Mouse (Mus musculus) gastrocnemius, adult 2 months (tissue): ENCODE results near the gene 1110008P14Rik. TPM values are rescaled to one million over a fixed set of nuclear protein-coding genes. Genes with fewer than 3 reads are reported as not detected.

Source experiments
- DNase-seq: peaks from one replicate; pipeline ENCODE4 v3.0.0; 2022
- H3K27ac ChIP-seq: fragments of 200-600 bp; 2 replicates; pipeline ENCODE4 v1.8.1; 2022; ENCODE audit warnings: mild to moderate bottlenecking
- H3K4me3 ChIP-seq: fragments of 200-600 bp; 2 replicates; pipeline ENCODE4 v1.8.1; 2022; ENCODE audit warnings: mild to moderate bottlenecking, moderate library complexity
- CTCF ChIP-seq: fragments of 200-600 bp; IDR thresholded peaks from 2 replicates; pipeline ENCODE4 v1.8.1; 2022; ENCODE audit warnings: antibody characterized with exemption, mild to moderate bottlenecking, moderate library complexity
- intact Hi-C: fragments of 180-260 bp; cut with DNase I; formaldehyde crosslinking; loops from one replicate; pipeline ENCODE4 v1.15.1; 2025
- total RNA-seq, 2 experiments: library from RNA; stranded (reverse); gene quantifications; 2 replicates each; pipeline ENCODE4 v1.2.3; 2021

The 1110008P14Rik gene
- total RNA-seq, 2 experiments from 2014 or later: 34.3 to 43.2 TPM

DNA sequence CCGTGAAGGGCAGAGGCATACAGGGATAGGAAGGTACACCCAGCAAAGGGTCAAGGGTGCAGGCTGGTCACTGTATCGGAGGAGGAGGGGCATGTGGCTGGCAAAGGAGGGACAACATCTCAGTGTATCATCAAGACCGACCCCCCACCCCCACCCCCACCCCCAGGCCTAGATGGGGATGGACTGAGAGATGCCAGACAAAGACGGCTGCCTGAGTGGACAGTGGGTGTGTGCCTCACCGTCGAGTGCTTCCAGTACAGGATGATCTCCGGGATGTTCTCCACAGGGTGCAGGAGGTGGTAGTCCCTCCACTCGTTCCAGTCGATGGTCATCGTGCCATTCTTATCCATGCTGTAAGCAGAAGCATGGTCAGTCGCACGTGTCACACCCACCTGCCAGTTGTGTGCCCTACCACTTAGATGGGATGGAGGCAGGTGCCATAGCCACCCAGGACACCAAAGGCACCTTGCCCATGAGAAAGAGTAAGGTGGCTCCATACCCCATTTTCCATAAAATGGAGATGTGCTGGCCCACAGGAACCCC is 38.4 kb upstream of the 1110008P14Rik start:
- intact Hi-C loops: no loop called here

GRCm38 (mm10) chr2:32419359-32419758 is 37.6 kb upstream of the 1110008P14Rik start:
- intact Hi-C loops: no loop called here
- no peak for TF ChIP-seq CTCF
- peak; percentile 95 for DNase-seq
- peak overlapping the region; percentile 97 for H3K27ac ChIP-seq
- H3K4me3 ChIP-seq: peak overlapping the region; percentile 89

More for the DNA sequence above, 38.4 kb upstream of the 1110008P14Rik start:
- Histone ChIP-seq H3K27ac (peak overlapping the region; percentile 97), H3K4me3 (peak overlapping the region; percentile 89)
- TF ChIP-seq CTCF: no peak
- peak; percentile 56 for DNase-seq

DNA sequence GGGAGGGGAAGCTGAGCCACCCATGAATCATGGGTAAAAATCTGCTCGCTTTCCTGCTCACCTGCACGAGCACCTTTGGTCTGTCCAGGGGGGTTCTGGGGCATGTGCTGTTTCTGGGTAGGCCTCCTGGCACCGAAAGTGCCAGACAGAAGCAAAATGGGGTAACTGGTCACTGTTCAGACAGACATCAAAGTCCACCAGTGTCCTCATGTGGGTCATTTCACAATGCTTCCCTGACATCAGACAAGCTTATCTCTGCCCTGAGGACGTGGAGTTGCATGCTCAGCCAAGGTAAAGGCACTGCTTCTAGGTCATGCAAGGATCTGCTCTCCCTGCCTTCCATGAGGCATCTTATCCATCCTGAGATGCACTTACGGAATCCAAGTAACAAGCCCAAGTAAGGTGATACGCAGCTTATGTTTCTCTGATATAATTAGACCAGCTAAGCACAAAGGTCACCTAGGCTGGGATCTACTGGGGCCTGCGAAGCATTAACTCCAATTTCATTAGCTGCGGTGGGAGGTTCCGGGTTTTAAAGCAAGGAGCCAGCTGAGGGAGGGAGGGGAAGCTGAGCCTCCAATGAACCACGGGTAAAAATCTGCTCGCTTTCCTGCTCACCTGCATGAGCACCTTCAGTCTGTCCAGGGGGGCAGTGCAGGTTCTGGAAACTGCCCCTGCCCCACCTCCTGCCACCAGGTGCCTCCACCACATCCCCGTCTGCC is 36.9 kb upstream of the 1110008P14Rik start:
- Histone ChIP-seq H3K4me3 (peak overlapping the region; percentile 89), H3K27ac (peak overlapping the region; percentile 97)
- intact Hi-C loops: no loop called here
- no peak; the same call in 1 of the 2 replicates for TF ChIP-seq CTCF
- DNase-seq: peak; percentile 60

DNA sequence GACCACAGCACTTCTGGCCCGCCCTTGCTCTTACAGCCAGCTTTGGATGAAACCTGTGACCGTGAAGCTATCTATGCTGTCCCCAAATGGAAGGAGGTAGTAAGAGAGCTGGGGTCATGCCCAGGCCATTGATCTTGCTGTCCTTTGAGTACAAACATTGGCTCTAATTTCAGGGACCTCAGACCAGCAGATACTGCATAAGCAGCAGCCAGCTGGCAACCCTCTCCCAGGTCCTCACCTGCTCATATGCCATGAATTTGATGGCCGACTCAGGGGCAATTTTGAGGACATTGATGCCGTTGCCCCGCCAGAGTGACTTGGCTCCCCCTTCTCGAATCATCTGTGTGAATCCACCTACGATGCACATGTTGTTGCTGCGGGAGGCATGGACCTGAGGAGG is 35.7 kb upstream of the 1110008P14Rik start:
- DNase-seq: peak; percentile 83
- Histone ChIP-seq H3K4me3 (peak overlapping the region; percentile 89), H3K27ac (peak overlapping the region; percentile 97)
- intact Hi-C loops: no loop called here
- TF ChIP-seq CTCF: no peak

DNA sequence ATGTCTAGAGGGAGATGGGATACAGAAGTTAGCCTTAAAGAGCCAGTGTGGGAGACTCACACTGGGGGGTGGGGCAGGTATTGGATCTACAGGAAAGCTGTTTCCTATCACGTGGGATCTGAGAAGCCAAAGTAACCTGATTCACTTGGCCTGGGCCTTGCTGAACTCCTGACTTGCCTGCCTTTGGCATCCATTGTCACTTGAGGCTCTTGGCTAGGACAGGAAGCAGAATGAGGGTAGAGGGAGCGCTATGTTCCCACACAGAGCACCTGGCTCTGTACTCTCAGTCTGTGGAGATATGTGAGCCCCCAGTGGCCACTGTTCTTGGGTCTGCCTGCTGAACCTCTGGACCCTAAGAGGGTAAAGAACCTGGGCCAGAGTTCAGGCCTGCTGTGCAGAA is 34.8 kb upstream of the 1110008P14Rik start:
- DNase-seq: peak; percentile 82
- no peak for TF ChIP-seq CTCF
- intact Hi-C loops: no loop called here
- Histone ChIP-seq H3K27ac (peak overlapping the region; percentile 97), H3K4me3 (peak overlapping the region; percentile 89)

DNA sequence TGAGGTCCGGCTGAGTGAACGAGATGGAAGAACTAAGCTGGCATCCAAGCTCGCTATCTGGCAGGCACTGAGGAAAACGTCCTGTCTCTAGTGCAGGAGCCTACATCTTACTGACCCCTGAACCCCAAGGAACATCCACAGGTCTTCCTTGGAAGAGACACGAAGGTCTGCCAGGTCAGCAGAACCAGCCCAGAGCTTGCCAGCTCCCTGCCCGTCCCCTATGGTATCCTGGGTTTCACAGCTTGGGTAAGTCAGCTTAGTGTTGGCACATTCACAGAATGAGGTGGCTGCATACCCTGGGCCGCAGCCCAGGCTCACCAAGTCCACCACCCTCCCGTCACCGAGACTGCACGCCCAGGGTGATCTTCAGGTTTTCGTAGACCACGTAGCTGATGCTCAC is 34.1 kb upstream of the 1110008P14Rik start:
- Histone ChIP-seq H3K4me3 (peak overlapping the region; percentile 52), H3K27ac (peak overlapping the region; percentile 97)
- intact Hi-C loops: no loop called here
- peak; percentile 82 for DNase-seq
- no peak for TF ChIP-seq CTCF

DNA sequence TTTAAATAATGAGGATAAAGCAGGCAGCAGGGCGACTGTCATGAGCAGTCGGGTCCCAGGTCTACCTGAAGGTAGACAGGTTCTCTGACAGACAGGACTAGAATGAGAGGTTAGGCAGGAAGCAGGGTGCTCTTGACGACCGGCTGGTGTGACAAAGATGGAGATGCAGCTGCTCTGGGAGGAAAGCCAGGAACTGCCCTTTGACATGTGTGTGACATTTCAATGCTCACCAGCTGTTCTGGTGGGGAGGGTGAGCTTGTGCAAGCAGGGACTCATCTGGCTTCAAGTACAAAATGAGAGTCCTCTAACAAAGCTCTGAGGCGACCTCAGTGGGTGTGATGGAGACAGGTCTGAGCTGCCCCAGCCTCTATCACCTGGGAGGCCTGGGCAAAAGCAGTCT is 32.2 kb upstream of the 1110008P14Rik start:
- intact Hi-C loops: no loop called here

DNA sequence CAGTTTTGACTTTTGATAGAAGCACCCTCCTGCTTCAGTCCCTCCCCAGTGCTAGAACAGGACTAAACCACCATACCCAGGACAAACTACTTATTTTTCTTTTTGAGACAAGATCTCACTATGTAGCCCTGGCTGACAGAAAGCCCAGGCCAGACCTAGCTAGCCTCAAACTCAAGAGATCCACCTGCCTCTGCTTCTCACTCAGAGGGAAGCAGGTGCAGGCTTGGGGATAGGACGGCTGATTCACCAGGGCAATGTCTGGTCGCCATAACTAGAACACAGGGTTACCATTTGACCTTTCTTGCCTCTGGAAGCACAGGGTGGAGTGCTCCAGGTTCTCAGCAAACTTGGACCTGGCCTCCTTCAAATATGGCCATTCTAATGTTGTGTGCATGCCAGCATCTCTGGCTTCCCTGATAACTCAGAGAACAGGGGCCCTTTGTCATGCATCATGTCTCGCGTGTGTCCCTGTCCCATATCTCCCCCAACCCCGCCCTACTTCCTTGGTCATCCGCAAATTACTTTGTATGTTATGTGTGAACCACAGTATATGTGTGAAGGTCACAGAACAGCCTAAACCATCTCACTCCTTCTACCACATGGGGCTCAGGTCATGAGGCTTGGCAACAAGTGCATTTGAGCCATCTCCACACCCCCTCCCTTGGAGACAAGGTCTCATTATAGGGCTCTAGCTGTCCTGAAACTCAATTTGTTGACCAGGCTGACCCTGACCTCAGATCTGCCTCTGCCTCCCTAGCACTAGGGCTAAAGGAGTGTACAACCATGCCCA is 31.2 kb upstream of the 1110008P14Rik start:
- DNase-seq: peak; percentile 52
- H3K27ac ChIP-seq: peak overlapping the region; percentile 66
- H3K4me3 ChIP-seq: no peak overlapping the region
- TF ChIP-seq CTCF: no peak
- intact Hi-C loops: no loop called here

More for the DNA sequence above, 32.2 kb upstream of the 1110008P14Rik start:
- H3K4me3 ChIP-seq: no peak overlapping the region
- peak overlapping the region; percentile 97 for H3K27ac ChIP-seq
- TF ChIP-seq CTCF: no peak
- DNase-seq: peak; percentile 74

DNA sequence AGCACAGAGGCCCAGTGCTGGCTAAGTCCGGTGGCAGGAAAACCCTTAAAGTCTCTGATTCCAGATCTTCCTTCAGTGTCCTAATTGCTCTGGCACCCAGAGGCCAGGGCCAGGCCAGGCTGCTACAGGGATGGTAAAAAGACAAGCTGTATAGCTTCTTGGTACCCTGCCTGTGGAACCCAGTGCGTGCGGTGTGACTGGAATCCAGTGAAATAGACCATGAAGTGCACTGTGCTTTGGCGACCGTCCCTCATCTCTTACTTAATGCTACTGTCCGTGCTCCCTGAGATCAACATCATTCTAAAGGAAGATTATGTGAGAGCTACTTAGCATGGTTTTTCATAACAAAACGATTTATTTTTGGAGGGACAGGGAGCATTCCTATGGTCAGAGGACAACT is 29.7 kb upstream of the 1110008P14Rik start:
- intact Hi-C loops: no loop called here
- TF ChIP-seq CTCF: no peak
- no peak overlapping the region for H3K4me3 ChIP-seq

DNA sequence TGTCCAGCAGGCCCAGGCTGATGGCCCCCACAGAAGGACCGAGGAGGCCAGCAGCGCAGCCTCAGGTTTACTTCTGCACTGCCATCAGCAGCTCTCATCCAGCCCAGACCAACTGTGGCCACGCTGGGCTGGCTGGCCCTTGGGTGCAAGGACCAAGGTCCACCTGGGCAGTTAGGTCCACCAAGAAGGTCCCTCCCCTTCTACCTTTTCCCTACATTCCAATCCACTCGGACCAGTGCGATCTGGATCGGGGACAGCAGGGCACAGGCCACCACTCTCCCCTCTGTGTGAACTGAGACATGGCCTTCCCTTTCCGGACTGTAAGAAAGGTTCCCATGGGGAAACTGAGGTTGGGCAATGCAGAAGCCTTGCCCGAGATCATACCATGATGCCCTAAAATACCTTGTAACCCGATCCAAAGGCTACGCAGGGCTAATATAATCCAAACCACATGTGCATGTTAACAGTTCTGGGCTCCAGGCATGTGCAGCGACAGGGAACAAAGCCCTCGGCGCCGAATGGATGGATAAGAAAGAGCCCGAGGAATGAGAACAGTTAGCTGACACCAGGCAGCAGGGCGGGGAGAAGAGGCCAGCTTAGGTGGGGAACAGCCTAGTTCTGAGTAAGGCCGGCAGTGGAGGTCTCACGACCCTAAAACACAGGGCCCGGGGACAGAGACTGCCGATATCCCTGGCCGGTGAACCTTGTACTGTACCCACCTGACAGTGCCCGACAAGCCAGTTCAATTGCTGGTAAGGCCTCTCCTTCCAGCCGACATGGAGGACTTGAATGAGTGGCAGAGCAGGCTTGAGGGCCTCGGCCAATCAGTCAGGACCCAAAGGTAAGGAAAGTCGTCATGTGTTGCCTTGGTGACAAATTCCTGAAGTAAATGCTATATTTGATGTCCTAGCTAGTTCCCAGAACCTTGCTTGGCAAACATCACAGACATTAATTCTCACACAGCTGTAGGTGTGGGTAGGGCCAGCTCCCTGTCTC is 27.0 kb upstream of the 1110008P14Rik start:
- DNase-seq: peak; percentile 18
- TF ChIP-seq CTCF: no peak
- intact Hi-C loops: loop anchor here (5.0 kb wide), 1 partner anchor 44 kb away; the partner anchor contains the start of genes Naif1 and Slc25a25
- H3K4me3 ChIP-seq: no peak overlapping the region
- no peak overlapping the region for H3K27ac ChIP-seq

More for the DNA sequence above, 29.7 kb upstream of the 1110008P14Rik start:
- no peak overlapping the region; the same call in 1 of the 2 replicates for H3K27ac ChIP-seq
- peak; percentile 18 for DNase-seq

DNA sequence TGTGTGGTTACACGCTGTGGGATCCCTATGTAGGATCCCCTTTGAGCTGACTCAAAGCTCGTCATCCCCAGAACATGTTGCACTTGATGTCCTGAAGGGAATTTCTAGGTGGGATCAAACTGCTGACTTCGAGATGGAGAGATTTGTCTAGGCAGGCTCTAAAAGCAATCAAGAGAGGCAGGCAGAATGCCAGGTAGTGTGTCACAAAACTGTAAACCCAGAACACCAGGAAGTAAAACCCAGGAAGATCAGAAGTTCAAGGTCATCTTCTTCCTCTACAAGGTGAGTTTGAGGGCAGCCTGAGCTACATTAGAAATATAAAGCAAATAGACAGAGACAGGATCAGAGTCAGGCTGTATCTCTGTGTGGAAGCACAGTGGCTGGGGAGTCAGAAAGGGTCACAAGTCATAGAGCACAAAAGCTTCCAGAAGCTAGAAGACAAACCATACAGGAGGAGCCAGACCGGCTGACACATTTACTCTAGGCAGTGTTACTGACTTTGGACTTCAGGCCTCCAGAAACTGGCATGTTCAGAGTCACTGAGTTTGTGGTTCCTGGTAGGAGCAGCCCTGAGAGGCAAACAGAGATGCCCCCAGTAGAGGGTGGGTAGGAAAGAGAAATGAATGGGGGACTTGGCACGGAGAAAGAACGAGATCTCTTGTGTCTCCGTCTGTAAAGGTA is 25.5 kb upstream of the 1110008P14Rik start:
- H3K4me3 ChIP-seq: no peak overlapping the region
- no peak overlapping the region for H3K27ac ChIP-seq
- no peak for TF ChIP-seq CTCF
- no peak for DNase-seq
- intact Hi-C loops: loop anchor here (5.0 kb wide), 1 partner anchor 45 kb away; the partner anchor contains the start of genes Naif1 and Slc25a25
